Mouse (Mus musculus) hematopoietic stem cell, adult 5-6 weeks (primary cell): ENCODE data around the gene Vcan. TPM values are rescaled to one million over a fixed set of nuclear protein-coding genes. Genes with fewer than 3 reads are reported as not detected.

ENCODE experiments used
- ATAC-seq, 2 experiments: fragments of 125-278 bp in 1 of 2; replicated peaks in 1 of 2; 2 replicates each; pipeline ENCODE4 v1.8.0; 2016 to 2017; ENCODE audit warnings: inconsistent platforms in 2 of 2, mild to moderate bottlenecking in 2 of 2, moderate number of reproducible peaks in 2 of 2, low read depth in 1 of 2, moderate TSS enrichment in 1 of 2; ENCODE audit not compliant: low FRiP score in 2 of 2, poor library complexity in 2 of 2, severe bottlenecking in 2 of 2, insufficient read depth in 1 of 2, low TSS enrichment in 1 of 2
- total RNA-seq: library from RNA; stranded (forward); fragments of 172-1452, 232-1000 nt; gene quantifications from 2 replicates; pipeline ENCODE4 v1.2.3, GENCODE M21; 2017

Vcan gene
- total RNA-seq, 1 experiment from 2014 or later: 0.35 TPM

GRCm38 (mm10) chr13:89657046-89657445 is 85.3 kb downstream of the Vcan start:
- no peak for ATAC-seq

- peak; percentile 76 for ATAC-seq
Observed at GRCm38 (mm10) chr13:89653279-89653678, 89.0 kb downstream of the Vcan start.

GRCm38 (mm10) chr13:89652773-89653172 is 89.5 kb downstream of the Vcan start:
- ATAC-seq: no peak

GRCm38 (mm10) chr13:89645589-89645988 is 96.7 kb downstream of the Vcan start:
- ATAC-seq: no peak

- no peak for ATAC-seq
Observed at GRCm38 (mm10) chr13:89637012-89637411, 105.3 kb downstream of the Vcan start.

- ATAC-seq: peak; percentile 71 to 77
Observed at GRCm38 (mm10) chr13:89634137-89634683, 108.1 kb downstream of the Vcan start.

- ATAC-seq: no peak
Observed at GRCm38 (mm10) chr13:89619064-89619463, 123.2 kb downstream of the Vcan start.

- ATAC-seq: no peak
Observed at GRCm38 (mm10) chr13:89607399-89607798, 134.9 kb downstream of the Vcan start.

Other genes starting within 250 kb of the Vcan start
- gene Hapln1, start 202.7 kb downstream of the Vcan start, total RNA-seq: not detected in 2 replicates